Mouse (Mus musculus) cerebellum, adult 9-10 months (tissue): ENCODE measurements around the gene Pknox2.

Experiments
- DNase-seq: peaks from one replicate; pipeline ENCODE4 v3.0.0; 2022

Pknox2 gene

GRCm38 (mm10) chr9:36933813-36934493 is 213.3 kb downstream of the Pknox2 start:
- DNase-seq: peak; percentile 68

GRCm38 (mm10) chr9:36932950-36933812 is 214.0 kb downstream of the Pknox2 start:
- no peak for DNase-seq

GRCm38 (mm10) chr9:36931657-36932056 is 215.6 kb downstream of the Pknox2 start:
- no peak for DNase-seq

GRCm38 (mm10) chr9:36923753-36924152 is 223.5 kb downstream of the Pknox2 start:
- DNase-seq: no peak

- DNase-seq: no peak
These were observed 225.3 kb downstream of the Pknox2 start for GRCm38 (mm10) chr9:36921718-36922415.

- no peak for DNase-seq
These were observed 227.7 kb downstream of the Pknox2 start for GRCm38 (mm10) chr9:36919472-36919871.

GRCm38 (mm10) chr9:36918582-36918981 is 228.6 kb downstream of the Pknox2 start:
- no peak for DNase-seq

- no peak for DNase-seq
These were observed 230.3 kb downstream of the Pknox2 start for GRCm38 (mm10) chr9:36916915-36917314.

- peak; percentile 86 for DNase-seq
These were observed 230.8 kb downstream of the Pknox2 start for GRCm38 (mm10) chr9:36916362-36916761.

- no peak for DNase-seq
These were observed 241.8 kb downstream of the Pknox2 start for GRCm38 (mm10) chr9:36905452-36905851.

GRCm38 (mm10) chr9:36900464-36900863 is 246.7 kb downstream of the Pknox2 start:
- DNase-seq: no peak

- DNase-seq: no peak
These were observed 248.6 kb downstream of the Pknox2 start for GRCm38 (mm10) chr9:36898560-36898959.

GRCm38 (mm10) chr9:36895009-36895693 is 252.1 kb downstream of the Pknox2 start:
- DNase-seq: peak; percentile 87

- DNase-seq: no peak
These were observed 253.0 kb downstream of the Pknox2 start for GRCm38 (mm10) chr9:36894242-36894641.

GRCm38 (mm10) chr9:36893413-36893990 is 253.7 kb downstream of the Pknox2 start:
- no peak for DNase-seq

- DNase-seq: no peak
These were observed 256.7 kb downstream of the Pknox2 start for GRCm38 (mm10) chr9:36890552-36890951.

- DNase-seq: peak; percentile 68
These were observed 262.0 kb downstream of the Pknox2 start for GRCm38 (mm10) chr9:36885237-36885636.

- no peak for DNase-seq
These were observed 263.6 kb downstream of the Pknox2 start for GRCm38 (mm10) chr9:36883569-36883968.

GRCm38 (mm10) chr9:36882034-36882745 is 265.0 kb downstream of the Pknox2 start:
- DNase-seq: no peak

GRCm38 (mm10) chr9:36881615-36882014 is 265.6 kb downstream of the Pknox2 start:
- DNase-seq: no peak

GRCm38 (mm10) chr9:36876787-36877186 is 270.4 kb downstream of the Pknox2 start:
- DNase-seq: no peak

GRCm38 (mm10) chr9:36876313-36876712 is 270.9 kb downstream of the Pknox2 start:
- no peak for DNase-seq
